Mouse (Mus musculus) midbrain, embryonic 11.5 days (tissue): Measurements from ENCODE around the gene Rap1gap. TPM values are rescaled to one million over a fixed set of nuclear protein-coding genes. Genes with fewer than 3 reads are reported as not detected.

Source experiments
- ATAC-seq: fragments of 200-750 bp; cut with Nextera tagmentation; 2 replicates; pipeline ENCODE4 v1.8.0; 2017; ENCODE audit warnings: moderate TSS enrichment, moderate library complexity; ENCODE audit not compliant: low FRiP score
- DNase-seq: peaks from one replicate; pipeline ENCODE4 v3.0.0; 2015; ENCODE audit warnings: low spot score; ENCODE audit errors: missing footprints
- H3K27ac ChIP-seq: fragments of 300-500 bp; sonication (generic); 2 replicates; pipeline ENCODE4 v1.5.1; 2014; ENCODE audit warnings: low read depth, low read length
- H3K27me3 ChIP-seq: fragments of 300-500 bp; sonication (generic); 2 replicates; pipeline ENCODE4 v1.6.1; 2014; ENCODE audit warnings: mild to moderate bottlenecking, low read length, moderate library complexity, mixed read lengths; ENCODE audit not compliant: control insufficient read depth, insufficient read depth
- H3K36me3 ChIP-seq: fragments of 300-500 bp; sonication (generic); 2 replicates; pipeline ENCODE4 v1.6.1; 2014; ENCODE audit warnings: mild to moderate bottlenecking, low read length, moderate library complexity, mixed read lengths; ENCODE audit not compliant: control insufficient read depth, insufficient read depth
- H3K4me1 ChIP-seq: fragments of 300-500 bp; sonication (generic); 2 replicates; pipeline ENCODE4 v1.6.1; 2014; ENCODE audit warnings: low read length; ENCODE audit not compliant: control insufficient read depth, insufficient read depth
- H3K4me2 ChIP-seq: fragments of 300-500 bp; sonication (generic); 2 replicates; pipeline ENCODE4 v1.6.1; 2014; ENCODE audit warnings: mild to moderate bottlenecking, moderate library complexity
- H3K4me3 ChIP-seq: fragments of 300-500 bp; sonication (generic); 2 replicates; pipeline ENCODE4 v1.5.1; 2014; ENCODE audit warnings: low read depth, low read length
- H3K9ac ChIP-seq: fragments of 300-500 bp; sonication (generic); 2 replicates; pipeline ENCODE4 v1.6.1; 2014; ENCODE audit warnings: low read length
- H3K9me3 ChIP-seq: fragments of 300-500 bp; sonication (generic); 2 replicates; pipeline ENCODE4 v1.6.1; 2016; ENCODE audit warnings: low read length; ENCODE audit not compliant: control insufficient read depth
- WGBS: fragments of 180-500 bp; shearing (Covaris S2); extraction: QIAGEN DNeasy Blood & Tissue Kit; methylation state at CpG from one replicate; pipeline ENCODE4 v1.1.7; 2014; 5-methylcytosine and 5-hydroxymethylcytosine counted together
- polyA plus RNA-seq: library from polyadenylated mRNA; unstranded; fragments of >200 nt; fragmentation: Nextera tagmentation; extraction: Ambion mirVana; gene quantifications from 2 replicates; pipeline ENCODE4 v1.2.1, GENCODE M21; 2014

Rap1gap gene
- polyA plus RNA-seq, 1 experiment from 2014 or later = 4.6 TPM

GRCm38 (mm10) chr4:137678568-137678967 is 14.0 kb downstream of the Rap1gap start:
- Histone ChIP-seq H3K9me3 (no peaks in the 10 kb centered on the region), H3K36me3 (no peaks in the 10 kb centered on the region), H3K4me3 (no peak overlapping the region), H3K27me3 (peaks cover 26% of the 10 kb centered on the region), H3K27ac (no peak overlapping the region), H3K9ac (no peak overlapping the region), H3K4me2 (no peak overlapping the region), H3K4me1 (peaks cover 14% of the 10 kb centered on the region)
- 80% methylated on average over 9 of the region's 9 CpGs for WGBS
- no peak for DNase-seq
- no peak for ATAC-seq

GRCm38 (mm10) chr4:137679979-137680550 is 15.5 kb downstream of the Rap1gap start:
- no peak overlapping the region for H3K4me2 ChIP-seq
- no peak overlapping the region for H3K4me3 ChIP-seq
- H3K4me1 ChIP-seq = peaks cover 14% of the 10 kb centered on the region
- no peak overlapping the region for H3K9ac ChIP-seq
- no peak for DNase-seq
- WGBS = 83% methylated on average over 2 of the region's 2 CpGs
- no peak overlapping the region for H3K27ac ChIP-seq
- H3K27me3 ChIP-seq = peaks cover 26% of the 10 kb centered on the region
- H3K36me3 ChIP-seq = no peaks in the 10 kb centered on the region
- no peak for ATAC-seq
- no peaks in the 10 kb centered on the region for H3K9me3 ChIP-seq

- Histone ChIP-seq H3K27me3 (peaks cover 26% of the 10 kb centered on the region), H3K4me1 (peaks cover 14% of the 10 kb centered on the region), H3K9me3 (no peaks in the 10 kb centered on the region), H3K4me2 (no peak overlapping the region), H3K4me3 (no peak overlapping the region), H3K36me3 (no peaks in the 10 kb centered on the region), H3K9ac (no peak overlapping the region), H3K27ac (no peak overlapping the region)
- 28% methylated on average over 7 of the region's 7 CpGs for WGBS
- no peak for DNase-seq
- no peak for ATAC-seq
Measured at GRCm38 (mm10) chr4:137680721-137681120, 16.2 kb downstream of the Rap1gap start.

- 7% methylated on average over 52 of the region's 52 CpGs for WGBS
- H3K27ac ChIP-seq = no peak overlapping the region
- peaks cover 14% of the 10 kb centered on the region for H3K4me1 ChIP-seq
- DNase-seq = peak; percentile 90
- H3K27me3 ChIP-seq = peaks cover 26% of the 10 kb centered on the region
- H3K9me3 ChIP-seq = no peaks in the 10 kb centered on the region
- H3K4me3 ChIP-seq = peak overlapping the region; percentile 36
- H3K4me2 ChIP-seq = peak overlapping the region; percentile 65
- peak; percentile 44 for ATAC-seq
- H3K9ac ChIP-seq = peak overlapping the region; percentile 40; the same call in 1 of the 2 replicates
- no peaks in the 10 kb centered on the region for H3K36me3 ChIP-seq
Measured at GRCm38 (mm10) chr4:137681408-137682104, 17.0 kb downstream of the Rap1gap start.

GRCm38 (mm10) chr4:137682961-137683453 is 18.5 kb downstream of the Rap1gap start:
- Histone ChIP-seq H3K9ac (no peak overlapping the region), H3K4me2 (no peak overlapping the region), H3K36me3 (no peaks in the 10 kb centered on the region), H3K27ac (no peak overlapping the region), H3K27me3 (peaks cover 26% of the 10 kb centered on the region), H3K4me3 (no peak overlapping the region), H3K9me3 (no peaks in the 10 kb centered on the region), H3K4me1 (peaks cover 14% of the 10 kb centered on the region)
- ATAC-seq (peak; percentile 61), DNase-seq (peak; percentile 91)
- WGBS = 48% methylated on average over 7 of the region's 7 CpGs

GRCm38 (mm10) chr4:137684830-137685343 is 20.4 kb downstream of the Rap1gap start:
- DNase-seq = no peak
- Histone ChIP-seq H3K36me3 (no peaks in the 10 kb centered on the region), H3K27ac (no peak overlapping the region), H3K4me3 (no peak overlapping the region), H3K27me3 (peaks cover 25% of the 10 kb centered on the region), H3K9me3 (no peaks in the 10 kb centered on the region), H3K9ac (no peak overlapping the region), H3K4me2 (no peak overlapping the region), H3K4me1 (peaks cover 14% of the 10 kb centered on the region)
- no peak for ATAC-seq
- 34% methylated on average over 9 of the region's 9 CpGs for WGBS

GRCm38 (mm10) chr4:137686303-137686702 is 21.8 kb downstream of the Rap1gap start:
- H3K9ac ChIP-seq = no peak overlapping the region
- DNase-seq (no peak), ATAC-seq (no peak)
- 81% methylated on average over 5 of the region's 5 CpGs for WGBS
- H3K36me3 ChIP-seq = no peaks in the 10 kb centered on the region
- no peak overlapping the region for H3K27ac ChIP-seq
- no peaks in the 10 kb centered on the region for H3K9me3 ChIP-seq
- H3K4me1 ChIP-seq = peaks cover 10% of the 10 kb centered on the region
- no peak overlapping the region for H3K4me2 ChIP-seq
- H3K27me3 ChIP-seq = peaks cover 12% of the 10 kb centered on the region
- no peak overlapping the region for H3K4me3 ChIP-seq

- 85% methylated on average over 14 of the region's 14 CpGs for WGBS
- peaks cover 2% of the 10 kb centered on the region for H3K27me3 ChIP-seq
Measured at GRCm38 (mm10) chr4:137687234-137687825, 22.8 kb downstream of the Rap1gap start.

More at GRCm38 (mm10) chr4:137687234-137687825, 22.8 kb downstream of the Rap1gap start:
- no peak for ATAC-seq
- 0 out of 2 replicates have a peak, but pooled peaks cover 4% of the 10 kb centered on the region for H3K4me1 ChIP-seq
- no peak for DNase-seq
- no peaks in the 10 kb centered on the region for H3K9me3 ChIP-seq
- no peak overlapping the region for H3K4me3 ChIP-seq
- no peak overlapping the region for H3K27ac ChIP-seq
- H3K36me3 ChIP-seq = no peaks in the 10 kb centered on the region
- H3K4me2 ChIP-seq = no peak overlapping the region
- H3K9ac ChIP-seq = no peak overlapping the region
